Mouse (Mus musculus): ENCODE results near the gene Cntrl.
A peak's percentile ranks its signal among the peaks of the same experiment; 100 is the strongest.

- no peak for TF ChIP-seq POLR2A (IDR thresholded peaks at IDR 0.05; ENCODE audit: insufficient read length, low read depth)
- TF ChIP-seq MYOG (IDR thresholded peaks at IDR 0.05; ENCODE audit: control insufficient read depth in 1 of 3, insufficient read depth in 1 of 3, insufficient read length in 2 of 3, low read depth in 2 of 3) = no peak
- no peak for TF ChIP-seq TCF12 (IDR thresholded peaks at IDR 0.05; ENCODE audit: insufficient read depth, poor library complexity, severe bottlenecking)
- no peak for TF ChIP-seq E2F4 (IDR thresholded peaks at IDR 0.05; ENCODE audit: insufficient read depth)
- peak; percentile 47 for TF ChIP-seq POLR2AphosphoS2 (IDR thresholded peaks at IDR 0.05; ENCODE audit: insufficient read length, low read depth)
- no peak for TF ChIP-seq MYOD1 (IDR thresholded peaks at IDR 0.05; ENCODE audit: control insufficient read depth in 1 of 3, insufficient read length in 2 of 3, low read depth in 2 of 3)
- no peak for TF ChIP-seq USF1 (IDR thresholded peaks at IDR 0.05; ENCODE audit: low read depth)
- TF ChIP-seq MAX (IDR thresholded peaks at IDR 0.05; ENCODE audit: low read depth) = no peak
- no peak for TF ChIP-seq CEBPB (IDR thresholded peaks at IDR 0.05; ENCODE audit: insufficient read depth, poor library complexity, severe bottlenecking)
- no peak for TF ChIP-seq REST (IDR thresholded peaks at IDR 0.05; ENCODE audit: insufficient read depth, insufficient read length)
These were observed 64.4 kb downstream of the Cntrl start for GRCm38 (mm10) chr2:35173666-35174065.
